Mouse (Mus musculus): ENCODE measurements around the gene Tmem80.

- TF ChIP-seq CTCF (IDR thresholded peaks at IDR 0.05; ENCODE audit: extremely low read depth, insufficient read length, insufficient replicate concordance, low read depth, low read length), result no peak
- 0 out of 2 replicates have a peak, but pooled peaks have one; percentile 9 for TF ChIP-seq POLR2A (IDR thresholded peaks at IDR 0.05; ENCODE audit: low read depth, low read length)
Observed at GRCm38 (mm10) chr7:141361510-141361909, 34.0 kb downstream of the Tmem80 start.

Data from small intestine, adult 2 months (tissue).